Mouse (Mus musculus): ENCODE results near the gene Nme8. TPM values are rescaled to one million over a fixed set of nuclear protein-coding genes. Genes with fewer than 3 reads are reported as not detected.

Nme8 gene
- total RNA-seq (2012; rRNA removed): not detected in 2 replicates

DNA sequence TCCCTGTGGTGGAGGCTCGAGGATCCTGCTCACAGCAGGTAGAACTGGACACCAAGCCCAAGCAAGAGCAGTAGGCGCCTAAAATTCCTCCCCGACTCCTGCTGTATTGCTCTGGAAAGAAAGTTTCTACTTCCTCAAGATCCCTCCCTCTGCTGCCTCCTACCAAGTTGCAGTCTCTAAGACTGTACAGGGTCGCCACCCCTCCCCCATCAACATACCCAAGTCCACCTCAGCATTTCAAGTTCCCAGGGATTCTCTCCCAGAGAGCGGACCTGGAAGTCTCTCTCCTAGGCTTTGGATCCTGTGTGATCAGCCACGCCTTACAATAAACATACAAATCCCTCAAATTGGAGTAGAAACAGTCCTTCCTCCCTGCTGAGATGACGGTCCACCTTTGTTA, at the start of gene Nme8:
TSS of gene Nme8 (minus strand) at position 5 of the 400 bp plus-strand sequence.
- H3K4me1 ChIP-seq (ENCODE audit: control insufficient read depth in 2 of 2, insufficient read depth in 2 of 2, low read length in 2 of 2, poor library complexity in 1 of 2): no peaks in the 10 kb centered on the region
- no peaks in the 10 kb centered on the region for H3K9me3 ChIP-seq (ENCODE audit: control insufficient read depth, insufficient read depth, low read depth, low read length)
- in situ Hi-C loops (cut with MboI; ENCODE audit: low sequenced_read_pairs in 2 of 2, unreplicated experiment in 2 of 2): loop anchor here in 1 of 2 experiments (5.0 to 25.0 kb wide), 3 partner anchors 535 to 785 kb away; no protein-coding TSS in a partner anchor
- TF ChIP-seq HCFC1 (IDR thresholded peaks at IDR 0.05; ENCODE audit: borderline replicate concordance, insufficient read depth, low read length) (no peak), CHD2 (IDR thresholded peaks at IDR 0.05; ENCODE audit: low read depth, low read length) (no peak), ZC3H11A (IDR thresholded peaks at IDR 0.05; ENCODE audit: borderline replicate concordance, low read depth, low read length) (no peak), MAFK (IDR thresholded peaks at IDR 0.05; ENCODE audit: insufficient read depth, low read depth, low read length) (no peak), ZNF384 (IDR thresholded peaks at IDR 0.05; ENCODE audit: low read depth, low read length) (no peak)
- H3K9ac ChIP-seq (ENCODE audit: insufficient read depth, low read depth, low read length, poor library complexity, severe bottlenecking): no peak within 1 kb of the TSS
- H3K27ac ChIP-seq (ENCODE audit: insufficient read depth, low read depth, low read length, poor library complexity, severe bottlenecking): peak within 1 kb of the TSS; percentile 2; the same call in 1 of the 2 replicates
- no peaks in the 10 kb centered on the region for H3K36me3 ChIP-seq (ENCODE audit: control insufficient read depth, insufficient read depth, low read length, poor library complexity, severe bottlenecking)
- no peak within 1 kb of the TSS for H3K4me3 ChIP-seq (ENCODE audit: insufficient read depth in 1 of 2, low read depth in 1 of 2, low read length in 2 of 2, poor library complexity in 1 of 2, severe bottlenecking in 1 of 2)
- DNase-seq (ENCODE audit: low read depth, low spot score): no peak

DNA sequence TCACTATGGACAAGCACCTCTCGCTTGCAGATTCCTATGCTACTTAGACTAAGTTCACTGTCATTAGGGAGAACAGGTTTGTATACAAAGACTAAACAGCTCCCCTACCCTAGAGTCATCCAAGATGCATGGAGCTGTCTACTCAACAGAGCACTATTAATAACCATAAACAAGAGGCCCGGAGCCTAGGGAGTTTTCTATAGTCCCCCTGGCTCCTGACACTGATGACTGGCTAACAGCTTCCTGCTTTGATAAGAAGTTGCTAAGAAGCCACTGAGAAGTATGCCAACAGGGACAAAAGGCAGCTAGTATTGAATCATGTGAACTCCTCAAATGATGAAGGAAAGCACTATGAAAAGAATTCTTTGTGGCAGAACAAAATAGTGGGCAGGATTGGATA, 48.1 kb upstream of the Nme8 start:
- no peak overlapping the region for H3K9ac ChIP-seq (ENCODE audit: insufficient read depth, low read depth, low read length, poor library complexity, severe bottlenecking)
- TF ChIP-seq CHD2 (IDR thresholded peaks at IDR 0.05; ENCODE audit: low read depth, low read length): no peak
- no peak for TF ChIP-seq ZC3H11A (IDR thresholded peaks at IDR 0.05; ENCODE audit: borderline replicate concordance, low read depth, low read length)
- TF ChIP-seq ZNF384 (IDR thresholded peaks at IDR 0.05; ENCODE audit: low read depth, low read length): no peak
- no peak for TF ChIP-seq MAFK (IDR thresholded peaks at IDR 0.05; ENCODE audit: insufficient read depth, low read depth, low read length)
- no peak for TF ChIP-seq HCFC1 (IDR thresholded peaks at IDR 0.05; ENCODE audit: borderline replicate concordance, insufficient read depth, low read length)

DNA sequence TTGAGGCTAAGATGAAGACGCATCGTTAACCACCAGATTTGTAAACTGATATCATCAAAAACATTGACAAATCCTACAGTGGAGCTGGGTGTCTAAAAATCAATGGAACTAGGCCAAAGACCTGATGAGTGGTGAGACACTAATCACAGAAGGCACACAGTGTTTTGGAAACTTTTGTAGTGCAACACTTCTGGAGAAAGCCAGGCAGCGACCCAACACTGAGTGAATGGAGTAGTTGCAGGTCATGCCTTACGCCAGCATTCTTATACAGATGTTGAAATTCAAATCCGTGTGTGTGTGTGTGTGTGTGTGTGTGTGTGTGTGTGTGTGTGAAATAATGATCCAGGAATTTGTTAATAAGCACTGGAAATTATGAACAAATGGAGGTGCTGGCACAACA, 46.9 kb upstream of the Nme8 start:
- no peak for TF ChIP-seq ZNF384 (IDR thresholded peaks at IDR 0.05; ENCODE audit: low read depth, low read length)
- no peak for TF ChIP-seq MAFK (IDR thresholded peaks at IDR 0.05; ENCODE audit: insufficient read depth, low read depth, low read length)
- TF ChIP-seq ZC3H11A (IDR thresholded peaks at IDR 0.05; ENCODE audit: borderline replicate concordance, low read depth, low read length): no peak
- TF ChIP-seq CHD2 (IDR thresholded peaks at IDR 0.05; ENCODE audit: low read depth, low read length): no peak
- no peak for TF ChIP-seq HCFC1 (IDR thresholded peaks at IDR 0.05; ENCODE audit: borderline replicate concordance, insufficient read depth, low read length)
- DNase-seq (ENCODE audit: low read depth, low spot score): no peak
- H3K27ac ChIP-seq (ENCODE audit: insufficient read depth, low read depth, low read length, poor library complexity, severe bottlenecking): no peak overlapping the region
- no peak overlapping the region for H3K9ac ChIP-seq (ENCODE audit: insufficient read depth, low read depth, low read length, poor library complexity, severe bottlenecking)
- H3K4me3 ChIP-seq (ENCODE audit: insufficient read depth in 1 of 2, low read depth in 1 of 2, low read length in 2 of 2, poor library complexity in 1 of 2, severe bottlenecking in 1 of 2): no peak overlapping the region
- no peaks in the 10 kb centered on the region for H3K36me3 ChIP-seq (ENCODE audit: control insufficient read depth, insufficient read depth, low read length, poor library complexity, severe bottlenecking)
- no peaks in the 10 kb centered on the region for H3K4me1 ChIP-seq (ENCODE audit: control insufficient read depth in 2 of 2, insufficient read depth in 2 of 2, low read length in 2 of 2, poor library complexity in 1 of 2)
- H3K9me3 ChIP-seq (ENCODE audit: control insufficient read depth, insufficient read depth, low read depth, low read length): no peaks in the 10 kb centered on the region
- in situ Hi-C loops (cut with MboI; ENCODE audit: low sequenced_read_pairs in 2 of 2, unreplicated experiment in 2 of 2): no loop called here

More for the DNA sequence above, 48.1 kb upstream of the Nme8 start:
- Histone ChIP-seq H3K4me3 (ENCODE audit: insufficient read depth in 1 of 2, low read depth in 1 of 2, low read length in 2 of 2, poor library complexity in 1 of 2, severe bottlenecking in 1 of 2) (no peak overlapping the region), H3K9me3 (ENCODE audit: control insufficient read depth, insufficient read depth, low read depth, low read length) (no peaks in the 10 kb centered on the region), H3K36me3 (ENCODE audit: control insufficient read depth, insufficient read depth, low read length, poor library complexity, severe bottlenecking) (no peaks in the 10 kb centered on the region), H3K4me1 (ENCODE audit: control insufficient read depth in 2 of 2, insufficient read depth in 2 of 2, low read length in 2 of 2, poor library complexity in 1 of 2) (no peaks in the 10 kb centered on the region), H3K27ac (ENCODE audit: insufficient read depth, low read depth, low read length, poor library complexity, severe bottlenecking) (no peak overlapping the region)
- no peak for DNase-seq (ENCODE audit: low read depth, low spot score)
- in situ Hi-C loops (cut with MboI; ENCODE audit: low sequenced_read_pairs in 2 of 2, unreplicated experiment in 2 of 2): no loop called here

DNA sequence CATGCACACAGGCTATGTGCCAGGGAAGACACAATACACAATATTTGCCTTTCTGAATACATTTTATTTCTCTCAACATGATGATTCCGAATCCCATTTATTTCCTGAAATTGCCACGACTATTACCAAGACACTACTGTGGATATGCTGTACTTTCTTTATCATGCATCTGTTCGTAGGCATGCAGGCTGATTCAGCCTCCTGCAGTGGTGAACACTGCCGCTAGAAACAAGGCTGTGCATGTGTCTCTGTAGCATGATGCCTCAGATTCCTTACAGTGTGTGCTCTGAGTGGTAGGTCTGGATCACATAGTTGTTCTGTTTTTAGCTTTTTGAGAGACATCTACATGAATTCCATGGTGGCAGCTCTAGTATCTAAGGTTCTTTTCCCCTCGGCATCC, 37.0 kb upstream of the Nme8 start:
- Histone ChIP-seq H3K36me3 (ENCODE audit: control insufficient read depth, insufficient read depth, low read length, poor library complexity, severe bottlenecking) (no peaks in the 10 kb centered on the region), H3K9me3 (ENCODE audit: control insufficient read depth, insufficient read depth, low read depth, low read length) (no peaks in the 10 kb centered on the region), H3K27ac (ENCODE audit: insufficient read depth, low read depth, low read length, poor library complexity, severe bottlenecking) (no peak overlapping the region), H3K4me3 (ENCODE audit: insufficient read depth in 1 of 2, low read depth in 1 of 2, low read length in 2 of 2, poor library complexity in 1 of 2, severe bottlenecking in 1 of 2) (no peak overlapping the region), H3K9ac (ENCODE audit: insufficient read depth, low read depth, low read length, poor library complexity, severe bottlenecking) (no peak overlapping the region), H3K4me1 (ENCODE audit: control insufficient read depth in 2 of 2, insufficient read depth in 2 of 2, low read length in 2 of 2, poor library complexity in 1 of 2) (no peaks in the 10 kb centered on the region)
- no peak for DNase-seq (ENCODE audit: low read depth, low spot score)
- no peak for TF ChIP-seq HCFC1 (IDR thresholded peaks at IDR 0.05; ENCODE audit: borderline replicate concordance, insufficient read depth, low read length)
- TF ChIP-seq ZC3H11A (IDR thresholded peaks at IDR 0.05; ENCODE audit: borderline replicate concordance, low read depth, low read length): no peak
- TF ChIP-seq ZNF384 (IDR thresholded peaks at IDR 0.05; ENCODE audit: low read depth, low read length): no peak
- no peak for TF ChIP-seq CHD2 (IDR thresholded peaks at IDR 0.05; ENCODE audit: low read depth, low read length)
- no peak for TF ChIP-seq MAFK (IDR thresholded peaks at IDR 0.05; ENCODE audit: insufficient read depth, low read depth, low read length)
- in situ Hi-C loops (cut with MboI; ENCODE audit: low sequenced_read_pairs in 2 of 2, unreplicated experiment in 2 of 2): no loop called here

DNA sequence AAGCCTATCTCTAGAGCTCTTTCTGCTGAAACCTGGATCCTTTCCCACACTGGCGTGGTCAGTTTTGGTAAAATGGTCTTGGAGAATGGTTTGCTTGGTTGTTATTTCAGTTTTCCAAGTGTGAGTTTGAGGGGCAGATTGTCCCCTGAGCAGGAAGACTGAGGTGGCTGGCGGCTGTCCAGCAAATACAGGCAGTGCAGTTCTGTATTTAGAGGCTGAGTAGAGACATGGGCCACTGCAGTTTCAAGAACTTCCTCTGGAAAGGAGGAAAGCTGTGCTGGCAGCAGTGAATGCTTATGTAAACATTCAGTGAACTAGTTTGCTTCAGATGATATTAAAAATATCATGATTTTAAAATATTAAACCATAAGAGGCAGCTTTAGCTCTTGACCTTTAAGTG, 33.2 kb upstream of the Nme8 start:
- no peaks in the 10 kb centered on the region for H3K36me3 ChIP-seq (ENCODE audit: control insufficient read depth, insufficient read depth, low read length, poor library complexity, severe bottlenecking)
- no peak for TF ChIP-seq HCFC1 (IDR thresholded peaks at IDR 0.05; ENCODE audit: borderline replicate concordance, insufficient read depth, low read length)
- no peak for TF ChIP-seq CHD2 (IDR thresholded peaks at IDR 0.05; ENCODE audit: low read depth, low read length)
- no peak for TF ChIP-seq ZNF384 (IDR thresholded peaks at IDR 0.05; ENCODE audit: low read depth, low read length)
- no peak for TF ChIP-seq MAFK (IDR thresholded peaks at IDR 0.05; ENCODE audit: insufficient read depth, low read depth, low read length)
- no peak for TF ChIP-seq ZC3H11A (IDR thresholded peaks at IDR 0.05; ENCODE audit: borderline replicate concordance, low read depth, low read length)
- DNase-seq (ENCODE audit: low read depth, low spot score): no peak
- no peaks in the 10 kb centered on the region for H3K4me1 ChIP-seq (ENCODE audit: control insufficient read depth in 2 of 2, insufficient read depth in 2 of 2, low read length in 2 of 2, poor library complexity in 1 of 2)
- in situ Hi-C loops (cut with MboI; ENCODE audit: low sequenced_read_pairs in 2 of 2, unreplicated experiment in 2 of 2): no loop called here
- no peak overlapping the region for H3K27ac ChIP-seq (ENCODE audit: insufficient read depth, low read depth, low read length, poor library complexity, severe bottlenecking)
- no peaks in the 10 kb centered on the region for H3K9me3 ChIP-seq (ENCODE audit: control insufficient read depth, insufficient read depth, low read depth, low read length)
- H3K4me3 ChIP-seq (ENCODE audit: insufficient read depth in 1 of 2, low read depth in 1 of 2, low read length in 2 of 2, poor library complexity in 1 of 2, severe bottlenecking in 1 of 2): no peak overlapping the region
- H3K9ac ChIP-seq (ENCODE audit: insufficient read depth, low read depth, low read length, poor library complexity, severe bottlenecking): no peak overlapping the region
